Mouse (Mus musculus): Measurements from ENCODE around the gene Glrx2. TPM values are rescaled to one million over a fixed set of nuclear protein-coding genes. Genes with fewer than 3 reads are reported as not detected.
"Not testable (repeated sequence)": the region's sequence is repeated elsewhere in the genome, so short reads cannot be mapped to it uniquely, and the experiment has no call there.

Gene Glrx2
- 100 to 1,000 TPM; 109 to 112 TPM for total RNA-seq (2021)
- long read RNA-seq, transcript Glrx2-210 (4 exons, 3,337 nt): major isoform, 96 of 118 reads
- long read RNA-seq, transcript Glrx2-202 (4 exons, 580 nt): minor isoform, 8 of 118 reads
- long read RNA-seq, partial matches to known transcripts: 2 of 118 reads
- long read RNA-seq, other reads (novel, unspliced or antisense): 5 of 118 reads

DNA sequence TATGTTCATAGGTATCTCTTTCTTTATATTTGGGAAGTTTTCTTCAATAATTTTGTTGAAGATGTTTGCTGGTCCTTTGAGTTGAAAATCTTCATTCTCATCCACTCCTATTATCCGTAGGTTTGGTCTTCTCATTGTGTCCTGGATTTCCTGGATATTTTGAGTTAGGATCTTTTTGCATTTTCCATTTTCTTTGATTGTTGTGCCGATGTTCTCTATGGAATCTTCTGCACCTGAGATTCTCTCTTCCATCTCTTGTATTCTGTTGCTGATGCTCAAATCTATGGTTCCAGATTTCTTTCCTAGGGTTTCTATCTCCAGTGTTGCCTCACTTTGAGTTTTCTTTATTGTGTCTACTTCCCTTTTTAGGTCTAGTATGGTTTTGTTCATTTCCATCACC lies at the start of gene Glrx2:
Glrx2 (plus strand) TSS at position 301 of the 400 bp plus-strand sequence.
- DNase-seq (ENCODE audit: low spot score in 2 of 2): not testable (repeated sequence)

DNA sequence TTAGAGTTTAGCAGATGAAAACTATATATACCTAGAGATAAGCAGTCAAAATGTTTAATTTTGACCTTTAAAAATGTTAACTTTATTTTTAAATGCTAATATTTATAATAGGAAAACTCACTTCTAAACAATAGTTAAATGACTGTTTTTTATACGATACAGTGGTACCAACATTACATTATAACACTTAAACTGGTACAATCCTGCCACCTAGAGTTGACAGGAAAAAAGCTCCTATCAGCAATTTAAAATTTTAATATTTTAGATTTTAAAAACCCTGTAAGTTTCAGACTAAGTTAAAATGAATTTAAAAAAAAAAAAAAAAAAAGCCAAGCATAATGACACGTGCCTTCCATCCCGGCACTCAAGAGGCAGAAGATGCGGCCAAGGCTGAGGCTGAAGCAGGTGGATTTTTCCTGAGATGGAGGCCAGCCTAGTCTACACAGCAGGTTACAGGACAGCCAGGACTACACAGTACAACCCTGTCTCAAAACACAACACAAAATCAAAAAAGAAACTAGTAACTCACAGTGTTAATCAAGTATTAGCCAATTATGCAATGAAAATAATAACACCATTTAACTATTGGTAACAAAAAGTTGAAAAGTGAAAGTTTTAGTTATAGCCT lies 40.3 kb upstream of the Glrx2 start:
- DNase-seq (ENCODE audit: low spot score in 2 of 2): no peak

DNA sequence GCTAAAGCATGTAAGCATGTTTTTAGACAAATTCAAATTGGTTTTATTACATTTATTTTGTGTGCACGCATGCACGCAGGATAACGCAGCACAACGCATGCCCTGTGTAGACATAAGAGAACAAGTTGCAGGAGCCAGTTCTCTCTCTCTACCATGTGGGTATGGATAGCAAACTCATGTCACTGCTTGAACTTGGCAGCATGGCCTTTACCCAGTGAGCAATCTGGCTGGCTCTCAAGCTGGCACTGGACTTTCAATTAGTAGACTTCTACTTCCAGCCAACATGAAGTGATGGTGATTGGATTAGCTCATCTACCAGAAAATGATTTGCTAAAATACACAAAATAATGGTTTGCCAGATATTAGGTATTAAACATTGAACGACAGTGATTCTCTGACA lies 35.0 kb upstream of the Glrx2 start:
- peak; percentile 41 to 52 for DNase-seq (ENCODE audit: low spot score in 2 of 2)

DNA sequence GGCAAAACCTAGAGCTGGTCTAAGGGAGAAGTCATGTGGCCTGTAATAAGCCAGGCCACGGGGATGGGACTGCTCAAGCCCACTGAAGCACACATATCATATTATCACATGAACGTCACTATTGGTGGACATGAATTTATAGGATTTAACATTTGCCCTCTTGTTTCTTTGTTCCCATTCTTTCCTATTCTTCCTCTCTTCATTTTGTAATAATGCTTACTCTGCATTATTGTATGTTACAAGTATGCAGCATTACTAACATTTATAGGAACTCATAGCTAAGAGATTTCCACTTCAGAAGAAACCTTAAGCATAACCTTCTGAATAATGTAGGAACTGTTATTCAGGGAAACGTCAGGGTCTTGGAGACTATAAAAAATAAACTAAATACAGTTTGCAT lies 31.3 kb upstream of the Glrx2 start:
- DNase-seq (ENCODE audit: low spot score in 2 of 2): no peak

DNA sequence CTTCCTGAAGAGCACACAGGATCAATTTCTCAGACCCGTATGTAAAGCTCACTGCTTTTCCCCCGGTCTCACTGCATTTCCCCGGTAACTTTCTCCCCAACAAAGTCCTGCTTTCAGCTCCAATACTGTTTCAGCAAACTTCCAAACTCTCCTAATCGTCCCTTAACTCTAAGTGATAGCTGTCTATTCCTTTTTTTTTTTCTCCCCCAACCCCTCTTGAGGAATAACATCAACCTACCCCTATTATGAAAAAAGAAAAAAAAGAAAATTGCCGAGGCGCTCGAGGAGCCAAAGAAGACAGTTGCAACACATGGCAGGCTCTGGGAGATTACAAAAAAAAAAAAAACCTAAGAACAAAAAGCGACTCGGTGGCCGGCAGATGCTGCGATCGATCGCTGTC lies 14.4 kb upstream of the Glrx2 start:
- DNase-seq (ENCODE audit: low spot score in 2 of 2): no peak

DNA sequence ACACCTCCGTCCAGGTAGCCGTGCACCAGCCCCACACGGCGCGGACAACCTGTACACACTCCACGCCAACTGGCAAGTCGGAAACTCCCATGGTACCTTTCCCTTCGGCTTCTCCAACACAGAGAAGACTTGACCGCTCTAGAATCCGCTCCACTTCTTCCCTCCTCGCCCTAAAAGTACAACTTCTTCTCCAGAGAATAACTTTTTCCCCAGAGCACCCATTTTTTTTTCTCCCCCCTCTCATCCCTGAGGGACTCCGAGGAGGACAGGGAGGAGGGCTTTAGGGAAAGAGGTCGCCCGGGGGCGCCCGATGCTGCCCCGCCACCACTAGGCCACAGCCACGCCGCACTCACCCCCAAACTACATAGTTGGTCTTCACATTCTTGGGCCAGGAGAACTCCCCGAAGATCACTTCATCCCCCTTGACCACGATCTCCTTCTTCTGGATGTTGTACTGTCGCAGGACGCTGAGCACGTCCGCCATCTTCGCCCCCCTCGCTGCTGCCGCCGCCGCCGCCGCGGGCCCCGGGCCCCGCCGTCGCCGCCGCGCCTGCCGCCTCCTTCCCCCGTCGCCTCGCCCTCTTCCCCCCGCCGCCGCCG lies 13.9 kb upstream of the Glrx2 start:
- DNase-seq (ENCODE audit: low spot score in 2 of 2): no peak

DNA sequence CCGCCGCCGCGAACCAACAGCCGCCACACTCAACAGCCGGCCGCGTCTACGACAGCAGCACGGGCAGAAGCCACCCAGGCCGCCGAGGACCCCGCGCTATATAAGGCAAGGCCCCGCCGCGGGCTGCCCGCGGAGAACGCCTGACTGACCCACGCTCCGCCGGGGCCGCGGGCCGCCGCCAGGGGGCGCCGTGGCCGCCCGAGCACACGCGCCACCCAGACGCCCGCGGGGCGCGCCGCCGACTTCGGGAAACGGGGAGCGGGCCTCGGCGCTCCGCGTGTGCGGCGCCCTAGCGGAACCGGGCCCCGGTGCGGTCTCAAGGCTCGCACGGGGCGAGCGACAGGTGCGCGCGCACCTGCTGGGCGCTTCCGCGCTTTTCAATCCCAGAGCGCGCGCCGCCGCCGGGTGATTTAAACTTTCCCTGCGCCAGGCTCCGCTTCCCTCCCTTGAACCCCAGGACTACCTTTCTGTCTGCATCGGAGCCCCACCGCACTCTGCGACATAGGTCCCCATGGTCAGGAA lies 13.3 kb upstream of the Glrx2 start, which contains the start of gene Cdc73:
Cdc73 (minus strand) TSS at position 153 of the 522 bp plus-strand sequence.
- DNase-seq (ENCODE audit: low spot score in 2 of 2): peak; percentile 87 to 94

DNA sequence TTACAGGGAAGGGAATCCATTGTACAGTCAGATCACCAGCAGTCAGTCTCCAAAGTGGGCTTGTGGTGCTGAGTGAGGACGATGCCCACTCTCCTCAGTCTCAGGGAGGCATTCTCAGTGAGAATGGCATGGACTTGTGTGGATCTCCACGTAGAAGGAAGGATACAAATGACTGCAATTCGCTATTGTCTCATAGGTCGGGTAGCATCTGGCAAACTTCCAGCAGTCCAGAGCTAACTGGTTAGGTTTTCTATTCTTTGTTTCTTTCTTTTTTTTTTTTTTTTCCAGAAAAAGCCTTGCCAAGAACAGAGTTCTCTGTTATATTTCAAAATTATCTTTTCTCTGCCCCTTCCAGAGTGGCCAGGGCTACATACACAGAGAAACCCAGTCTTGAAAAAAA lies 9.1 kb upstream of the Glrx2 start:
- no peak for DNase-seq (ENCODE audit: low spot score in 2 of 2)

DNA sequence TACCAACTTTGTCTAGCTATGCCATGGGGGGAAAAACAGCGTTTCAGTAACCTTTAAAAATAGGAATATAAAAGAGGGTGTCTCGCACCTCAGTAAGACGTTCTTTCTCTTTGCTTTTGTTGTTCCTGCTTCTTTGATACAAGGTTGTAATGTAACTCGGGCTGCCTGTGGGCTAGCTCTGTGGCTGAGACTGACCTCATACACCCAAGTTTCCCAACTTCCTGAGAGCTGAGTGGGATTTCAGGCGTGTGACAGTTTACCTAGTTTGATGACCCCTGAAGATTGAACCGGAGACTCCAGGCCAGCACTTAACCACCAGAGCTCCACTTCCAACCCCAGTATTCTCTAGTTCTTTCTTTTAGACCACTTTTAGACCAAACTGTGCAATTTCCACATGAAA lies 7.8 kb upstream of the Glrx2 start:
- DNase-seq (ENCODE audit: low spot score in 2 of 2): no peak

DNA sequence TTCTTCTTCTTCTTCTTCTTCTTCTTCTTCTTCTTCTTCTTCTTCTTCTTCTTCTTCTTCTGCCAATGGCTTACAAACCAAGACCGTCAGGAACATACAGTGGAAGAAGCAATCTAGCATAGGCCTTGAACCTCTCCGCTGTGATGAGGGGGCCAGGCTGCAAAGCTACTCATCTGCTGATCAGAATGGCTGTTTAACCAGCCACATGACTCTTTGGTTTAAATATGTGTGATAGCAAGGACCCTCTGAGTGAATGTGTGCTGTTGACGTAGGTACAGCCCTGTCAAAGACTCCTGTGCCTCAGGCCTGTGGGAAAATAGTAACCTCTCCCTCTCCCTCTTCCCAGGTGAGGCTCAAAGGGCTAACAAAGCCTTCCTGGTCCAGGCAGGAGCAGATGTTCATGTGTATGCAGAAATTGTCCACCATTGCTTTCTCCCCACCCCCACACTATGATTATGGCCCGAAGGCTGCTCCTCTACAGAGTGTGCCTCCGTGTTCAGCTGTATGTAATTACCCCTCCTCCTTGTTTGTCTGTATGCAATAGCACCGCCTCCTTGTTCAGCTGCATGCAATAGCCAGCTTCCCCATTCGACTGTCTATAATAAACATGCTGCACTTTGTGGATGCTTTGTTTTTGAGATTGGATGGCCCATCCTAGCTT lies 6.0 kb upstream of the Glrx2 start:
- no peak for DNase-seq (ENCODE audit: low spot score in 2 of 2)

DNA sequence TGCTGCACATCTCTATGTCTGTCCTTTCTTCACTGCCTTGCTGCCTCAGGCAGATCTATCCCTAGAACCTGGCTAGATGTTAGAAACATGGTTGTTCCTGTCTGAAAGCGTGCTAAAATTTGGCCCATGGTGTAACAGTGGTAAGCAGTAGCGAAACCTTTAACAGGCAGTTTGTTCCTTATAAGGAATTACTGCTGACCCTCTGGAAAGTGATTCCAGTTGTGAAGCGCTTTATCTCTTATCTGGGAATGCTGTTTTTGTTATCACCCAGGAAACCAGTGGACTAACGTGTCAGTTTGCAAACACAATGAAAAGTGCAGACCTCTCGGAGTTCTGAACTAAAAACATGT lies 5.5 kb upstream of the Glrx2 start:
- no peak for DNase-seq (ENCODE audit: low spot score in 2 of 2)

DNA sequence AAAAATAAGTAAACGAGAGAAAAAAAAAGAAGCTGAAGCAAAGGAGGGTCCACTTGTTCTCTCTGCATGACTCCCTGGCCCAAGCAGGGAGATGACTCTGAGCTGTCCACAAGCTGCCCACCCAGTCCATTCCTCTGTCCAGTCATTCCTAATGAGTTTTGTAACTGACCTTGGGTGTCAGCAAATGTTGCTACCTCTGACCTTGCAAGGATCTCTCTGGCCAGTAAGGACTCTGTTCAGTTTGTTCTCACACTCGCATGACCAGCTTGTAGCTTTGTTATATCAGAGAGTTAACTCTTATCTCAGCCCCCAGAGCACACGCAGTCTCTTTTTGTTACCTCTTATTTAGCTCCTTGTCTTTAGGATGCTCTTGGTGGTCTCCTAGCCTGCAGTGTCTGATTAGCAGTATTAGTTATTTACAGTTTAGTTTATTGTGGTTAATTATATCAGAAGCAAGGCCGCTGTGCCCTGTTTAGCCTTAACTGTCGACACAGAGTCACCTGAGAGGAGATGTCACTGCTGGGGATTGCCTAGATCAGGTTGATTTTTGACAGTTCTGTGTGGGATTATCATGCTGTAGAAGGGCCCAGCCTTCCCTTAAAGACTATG lies 8.4 kb downstream of the Glrx2 start:
- no peak for DNase-seq (ENCODE audit: low spot score in 2 of 2)

DNA sequence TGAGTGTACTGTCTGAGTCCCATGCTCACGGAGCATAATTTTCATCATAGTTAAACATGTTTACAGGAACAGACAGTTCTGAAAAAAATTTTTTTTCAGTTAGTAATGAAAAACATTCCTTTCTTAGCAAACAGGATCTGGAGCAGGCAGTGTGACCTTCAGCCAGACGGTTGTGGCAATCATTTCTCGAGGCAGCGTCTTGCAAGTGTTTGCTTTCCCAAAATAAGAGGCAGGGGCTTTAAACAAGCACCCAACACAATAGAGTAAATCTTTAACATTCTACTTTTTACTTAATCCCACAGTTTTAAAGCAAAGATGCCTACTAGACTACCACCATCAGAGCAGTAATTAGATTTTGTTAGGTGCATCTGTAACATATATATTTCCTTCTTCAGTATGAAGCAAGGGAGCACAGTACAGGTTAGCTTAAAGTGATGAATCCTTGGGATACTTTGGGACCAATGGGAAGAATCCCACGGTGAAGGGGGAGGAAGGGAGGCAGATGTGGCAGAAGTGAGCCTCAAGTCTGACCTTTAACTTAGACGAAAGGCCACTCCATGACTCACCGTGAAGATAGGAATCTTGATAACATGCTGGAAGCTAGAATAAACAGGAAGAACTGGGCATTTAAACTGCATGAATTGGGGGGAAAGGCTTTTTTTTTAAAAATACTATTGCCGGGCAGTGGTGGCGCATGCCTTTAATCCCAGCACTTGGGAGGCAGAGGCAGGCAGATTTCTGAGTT lies 11.7 kb downstream of the Glrx2 start:
- DNase-seq (ENCODE audit: low spot score in 2 of 2): no peak

DNA sequence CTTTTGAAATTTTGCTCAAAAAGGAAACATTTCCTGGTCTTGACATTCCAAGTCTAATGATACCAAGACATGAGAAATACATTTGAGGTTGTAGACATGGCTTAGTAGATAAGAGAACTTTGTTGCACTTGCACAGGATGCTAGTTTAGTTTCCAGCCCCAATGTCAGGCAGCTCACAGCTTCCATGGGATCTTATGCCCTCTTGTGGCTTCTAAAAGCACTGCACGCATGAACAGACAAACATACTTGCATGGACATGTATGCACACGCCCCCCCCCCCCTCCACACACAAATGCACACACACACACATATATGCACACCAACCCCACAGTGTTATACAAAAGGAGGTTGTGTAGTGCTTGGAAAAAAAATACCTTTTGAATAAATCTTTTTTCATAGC lies 14.8 kb downstream of the Glrx2 start:
- no peak for DNase-seq (ENCODE audit: low spot score in 2 of 2)

DNA sequence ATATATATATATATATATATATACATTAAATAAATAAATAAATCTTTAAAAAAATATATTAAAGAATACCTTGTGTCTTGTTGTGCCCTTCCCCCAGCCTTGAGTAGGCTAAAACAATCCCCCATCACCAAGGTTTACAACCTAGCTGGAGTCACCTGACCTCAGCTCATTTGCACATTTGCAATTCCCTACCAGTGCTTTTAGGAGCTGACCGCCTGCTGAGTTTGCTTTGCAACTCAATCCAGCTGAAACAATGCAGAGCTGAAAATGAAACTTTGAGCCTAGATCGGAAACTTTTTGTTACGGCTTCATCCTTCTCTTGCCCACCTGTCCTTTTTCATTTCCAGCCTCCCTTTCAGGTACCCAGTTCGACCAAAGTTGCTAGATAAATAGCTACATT lies 15.6 kb downstream of the Glrx2 start:
- peak in 1 of 2 experiments; percentile 4 for DNase-seq (ENCODE audit: low spot score in 2 of 2)

DNA sequence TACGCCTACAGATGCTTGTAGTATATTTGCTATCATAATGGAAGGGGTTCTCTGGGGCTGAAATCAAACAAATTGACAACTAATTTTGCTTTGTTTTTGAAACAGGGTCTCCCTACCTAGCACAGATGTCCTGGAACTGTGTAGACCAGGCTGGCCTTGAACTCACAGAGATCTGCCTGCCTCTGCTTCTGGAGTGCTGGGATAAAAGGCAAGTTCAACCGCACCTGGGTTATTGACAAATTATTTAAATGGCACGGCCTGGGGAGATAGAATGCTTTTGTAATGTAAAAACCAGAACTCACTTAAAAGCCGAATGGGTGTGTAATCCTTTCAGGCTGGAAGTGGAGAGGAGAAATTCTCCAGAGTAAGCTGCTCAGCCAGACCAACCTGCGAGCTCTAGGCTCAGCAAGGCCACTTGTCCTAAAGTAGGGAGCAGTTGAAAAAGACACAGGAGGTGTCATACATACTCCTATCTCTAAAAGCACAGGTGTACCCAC lies 17.8 kb downstream of the Glrx2 start:
- no peak for DNase-seq (ENCODE audit: low spot score in 2 of 2)

DNA sequence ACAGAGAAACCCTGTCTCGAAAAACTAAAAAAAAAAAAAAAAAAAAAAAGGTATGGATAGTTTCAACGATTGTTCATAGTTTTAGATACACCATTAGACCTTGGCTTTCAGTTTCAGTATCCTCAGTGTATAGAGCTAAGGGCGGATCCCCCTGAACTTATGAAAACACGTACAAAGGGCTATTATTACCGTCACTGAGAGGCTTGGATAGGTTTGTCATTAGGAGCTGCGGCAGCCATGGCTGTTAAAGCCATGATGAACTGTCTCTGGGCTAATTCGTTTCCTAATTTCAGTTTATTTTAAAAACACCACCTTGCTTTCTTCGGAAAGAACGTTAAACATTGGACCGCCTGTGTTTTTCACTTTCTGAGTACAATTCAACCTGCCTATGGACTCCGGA lies 22.7 kb downstream of the Glrx2 start:
- no peak for DNase-seq (ENCODE audit: low spot score in 2 of 2)

DNA sequence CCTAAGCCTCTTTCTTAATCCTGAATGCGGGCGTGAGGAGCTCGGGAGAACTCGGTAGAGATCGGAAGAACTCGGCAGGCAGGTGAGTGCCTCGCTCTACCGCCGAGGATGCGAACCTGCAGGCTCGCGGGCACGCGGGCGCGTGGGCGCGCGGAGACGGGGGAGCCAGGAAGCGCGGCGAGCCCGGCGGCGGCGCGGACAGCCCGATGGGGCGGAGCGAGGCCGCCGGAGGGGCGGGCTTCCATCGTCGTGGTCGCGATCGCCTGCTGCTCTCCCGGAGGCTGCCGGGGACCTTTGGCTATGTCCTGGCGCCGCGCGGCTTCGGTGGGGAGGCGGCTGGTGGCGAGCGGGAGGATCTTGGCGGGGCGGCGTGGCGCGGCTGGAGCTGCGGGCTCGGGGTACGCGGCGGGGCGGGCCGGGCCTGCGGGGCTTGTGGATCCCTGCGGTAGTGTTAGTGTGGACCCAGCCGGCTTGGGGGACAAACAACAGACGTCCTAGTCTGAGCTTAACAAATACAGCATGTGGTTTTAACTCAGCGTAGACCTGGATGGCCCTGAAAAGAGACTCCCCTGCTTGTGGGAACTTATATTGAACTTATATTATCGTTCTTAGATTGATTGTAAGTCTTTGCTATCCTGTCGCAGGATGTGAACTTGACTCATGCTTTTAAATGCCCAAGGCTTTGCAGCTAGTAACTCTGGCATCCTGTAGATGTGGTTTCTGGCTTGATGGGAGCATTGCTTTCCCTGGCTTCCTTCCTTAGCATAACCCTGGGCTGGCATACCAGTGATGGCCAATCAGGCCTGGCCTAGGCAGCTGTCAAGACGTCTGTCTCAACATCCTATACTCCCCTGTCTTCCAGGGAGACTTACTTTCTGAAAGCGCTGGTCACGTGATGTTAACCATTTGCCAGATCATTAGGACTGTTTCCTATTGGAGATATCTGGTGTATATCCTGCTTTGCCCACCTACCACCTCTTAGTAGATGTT lies 23.5 kb downstream of the Glrx2 start:
- peak; percentile 77 to 90 for DNase-seq (ENCODE audit: low spot score in 2 of 2)

DNA sequence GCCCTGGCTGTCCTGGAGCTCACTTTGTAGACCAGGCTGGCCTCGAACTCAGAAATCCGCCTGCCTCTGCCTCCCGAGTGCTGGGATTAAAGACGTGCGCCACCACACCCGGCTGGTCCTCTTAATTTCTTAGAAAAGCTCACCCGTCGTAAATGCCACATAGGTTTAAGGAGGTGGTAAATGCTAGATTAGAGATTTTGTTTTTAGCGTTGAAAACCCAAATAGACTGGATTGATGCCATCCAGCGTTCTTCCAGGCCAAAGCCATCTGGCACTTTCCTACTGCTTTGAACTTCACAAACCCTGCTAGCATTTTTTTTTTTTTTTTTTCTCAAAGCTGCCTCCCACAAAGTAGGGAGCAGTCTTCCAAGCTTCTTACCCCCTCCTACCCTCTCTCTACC lies 24.4 kb downstream of the Glrx2 start:
- peak in 1 of 2 experiments; percentile 22 for DNase-seq (ENCODE audit: low spot score in 2 of 2)

DNA sequence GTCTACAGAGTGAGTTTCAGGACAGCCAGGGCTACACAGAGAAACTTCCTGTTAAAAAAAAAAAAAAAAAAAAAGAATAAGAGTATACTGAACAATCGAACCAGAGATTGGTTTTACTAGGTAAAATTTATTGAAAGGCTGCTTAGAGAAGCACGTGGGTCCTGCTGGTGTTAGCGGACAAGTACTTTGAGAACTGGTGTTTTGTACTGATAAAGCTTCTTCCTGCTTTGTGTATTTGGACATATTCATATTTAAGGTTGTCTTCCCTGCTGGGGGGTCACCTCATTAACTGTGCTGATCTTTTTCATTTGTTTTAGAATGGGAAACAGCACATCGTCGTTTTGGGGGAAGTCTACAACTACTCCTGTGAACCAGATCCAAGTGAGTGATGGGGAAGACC lies 25.2 kb downstream of the Glrx2 start:
- DNase-seq (ENCODE audit: low spot score in 2 of 2): no peak
